Mouse (Mus musculus): Measurements from ENCODE around the gene Foxb2.
"Not testable (repeated sequence)": the region's sequence is repeated elsewhere in the genome, so short reads cannot be mapped to it uniquely, and the experiment has no call there.

The Foxb2 gene

GRCm38 (mm10) chr19:16873221-16873861, at the start of gene Foxb2:
Foxb2 (minus strand) TSS chr19:16873805.
- no peak for DNase-seq (ENCODE audit: low spot score)

- DNase-seq (ENCODE audit: low spot score): no peak
Observed at GRCm38 (mm10) chr19:16911507-16911906, 37.9 kb upstream of the Foxb2 start.

GRCm38 (mm10) chr19:16903106-16903505, 29.5 kb upstream of the Foxb2 start:
- DNase-seq (ENCODE audit: low spot score): no peak

GRCm38 (mm10) chr19:16899716-16900115, 26.1 kb upstream of the Foxb2 start:
- DNase-seq (ENCODE audit: low spot score): no peak

GRCm38 (mm10) chr19:16898576-16898975, 25.0 kb upstream of the Foxb2 start:
- DNase-seq (ENCODE audit: low spot score): no peak

- DNase-seq (ENCODE audit: low spot score): no peak
Observed at GRCm38 (mm10) chr19:16876458-16876770, 2.8 kb upstream of the Foxb2 start.

- DNase-seq (ENCODE audit: low spot score): no peak
Observed at GRCm38 (mm10) chr19:16875631-16876457, 2.2 kb upstream of the Foxb2 start.

- no peak for DNase-seq (ENCODE audit: low spot score)
Observed at GRCm38 (mm10) chr19:16874991-16875540, 1.5 kb upstream of the Foxb2 start.

- DNase-seq (ENCODE audit: low spot score): no peak
Observed at GRCm38 (mm10) chr19:16873942-16874861, 597 bp upstream of the Foxb2 start.

- DNase-seq (ENCODE audit: low spot score): no peak
Observed at GRCm38 (mm10) chr19:16872331-16873180, 1.0 kb downstream of the Foxb2 start.

- DNase-seq (ENCODE audit: low spot score): no peak
Observed at GRCm38 (mm10) chr19:16871192-16871760, 2.3 kb downstream of the Foxb2 start.

GRCm38 (mm10) chr19:16870501-16871191, 3.0 kb downstream of the Foxb2 start:
- DNase-seq (ENCODE audit: low spot score): no peak

GRCm38 (mm10) chr19:16868534-16868933, 5.1 kb downstream of the Foxb2 start:
- no peak for DNase-seq (ENCODE audit: low spot score)

GRCm38 (mm10) chr19:16858646-16859045, 15.0 kb downstream of the Foxb2 start:
- DNase-seq (ENCODE audit: low spot score): no peak

GRCm38 (mm10) chr19:16856752-16857151, 16.9 kb downstream of the Foxb2 start:
- DNase-seq (ENCODE audit: low spot score): no peak

GRCm38 (mm10) chr19:16844091-16844490, 29.5 kb downstream of the Foxb2 start:
- not testable (repeated sequence) for DNase-seq (ENCODE audit: low spot score)

GRCm38 (mm10) chr19:16841516-16842249, 31.9 kb downstream of the Foxb2 start:
- no peak for DNase-seq (ENCODE audit: low spot score)

- no peak for DNase-seq (ENCODE audit: low spot score)
Observed at GRCm38 (mm10) chr19:16841001-16841400, 32.6 kb downstream of the Foxb2 start.

GRCm38 (mm10) chr19:16827657-16828056, 45.9 kb downstream of the Foxb2 start:
- no peak for DNase-seq (ENCODE audit: low spot score)

GRCm38 (mm10) chr19:16825228-16825627, 48.4 kb downstream of the Foxb2 start:
- DNase-seq (ENCODE audit: low spot score): no peak
